Mouse (Mus musculus): Measurements from ENCODE around the gene L3mbtl4. TPM values are rescaled to one million over a fixed set of nuclear protein-coding genes. Genes with fewer than 3 reads are reported as not detected.
A peak's percentile ranks its signal among the peaks of the same experiment; 100 is the strongest.

Gene L3mbtl4
- total and polyA plus RNA-seq, 2 experiments from 2014 or later = 4.3 to 6.2 TPM

- ATAC-seq (no peak), DNase-seq (no peak)
- no peak for TF ChIP-seq CTCF (IDR thresholded peaks at IDR 0.05; ENCODE audit: low read depth)
- Histone ChIP-seq H3K9ac (no peak overlapping the region), H3K4me3 (ENCODE audit: low read depth, low read length) (no peak overlapping the region), H3K4me2 (ENCODE audit: low read depth) (no peak overlapping the region), H3K27ac (ENCODE audit: low read depth, low read length) (no peak overlapping the region), H3K4me1 (ENCODE audit: insufficient read depth) (no peaks in the 10 kb centered on the region), H3K36me3 (ENCODE audit: insufficient read depth) (no peaks in the 10 kb centered on the region), H3K27me3 (ENCODE audit: insufficient read depth, low read length) (no peaks in the 10 kb centered on the region), H3K9me3 (ENCODE audit: low read length) (no peaks in the 10 kb centered on the region)
- WGBS = 89% methylated on average over 6 of the region's 6 CpGs
Measured at GRCm38 (mm10) chr17:68571806-68572205, 298.2 kb downstream of the L3mbtl4 start.

DNA sequence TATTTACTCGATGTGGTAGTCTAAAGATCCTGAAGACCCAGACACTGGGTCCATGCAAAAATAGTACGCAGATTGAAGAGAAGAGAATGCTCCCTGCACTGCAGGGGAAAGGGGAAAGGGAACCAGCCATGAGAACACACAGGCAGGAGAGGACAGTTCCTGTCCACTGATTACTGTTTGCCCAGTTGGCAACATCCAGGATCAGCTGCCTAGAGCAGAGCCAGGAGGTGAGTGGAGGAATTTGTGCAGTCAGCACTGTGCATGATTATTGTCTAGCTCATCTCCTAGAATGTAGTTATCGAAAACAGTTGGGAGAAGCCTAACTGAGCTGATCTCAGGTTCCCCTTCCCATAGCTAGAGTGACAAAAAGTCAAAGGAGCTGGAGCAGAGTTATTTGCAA, 311.6 kb downstream of the L3mbtl4 start:
- 83% methylated on average over 3 of the region's 3 CpGs for WGBS
- ATAC-seq (no peak), DNase-seq (no peak)
- H3K36me3 ChIP-seq (ENCODE audit: insufficient read depth) = no peaks in the 10 kb centered on the region
- H3K27me3 ChIP-seq (ENCODE audit: insufficient read depth, low read length) = no peaks in the 10 kb centered on the region
- H3K9me3 ChIP-seq (ENCODE audit: low read length) = no peaks in the 10 kb centered on the region
- H3K9ac ChIP-seq = no peak overlapping the region
- H3K4me2 ChIP-seq (ENCODE audit: low read depth) = no peak overlapping the region
- no peak overlapping the region for H3K27ac ChIP-seq (ENCODE audit: low read depth, low read length)
- no peak for TF ChIP-seq CTCF (IDR thresholded peaks at IDR 0.05; ENCODE audit: low read depth)
- no peaks in the 10 kb centered on the region for H3K4me1 ChIP-seq (ENCODE audit: insufficient read depth)
- no peak overlapping the region for H3K4me3 ChIP-seq (ENCODE audit: low read depth, low read length)

DNA sequence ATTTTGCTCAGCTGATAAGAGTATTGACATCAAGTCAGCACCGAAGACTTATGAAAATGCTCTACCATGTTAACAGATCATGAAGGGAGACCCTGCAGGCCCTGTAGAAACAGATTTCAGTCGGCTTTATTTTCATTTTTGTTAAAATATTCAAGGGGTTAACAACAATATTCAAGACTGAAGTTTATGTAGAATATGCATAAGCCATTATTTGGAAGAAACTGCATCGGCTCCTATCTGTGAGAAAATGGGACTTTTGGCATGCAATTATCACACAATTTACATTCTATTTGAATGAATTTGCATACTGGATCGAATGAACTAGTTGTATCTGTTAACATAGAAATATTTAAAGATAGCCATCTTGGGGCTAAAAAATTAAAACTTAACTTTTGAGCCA, 318.0 kb downstream of the L3mbtl4 start:
- TF ChIP-seq CTCF (IDR thresholded peaks at IDR 0.05; ENCODE audit: low read depth) = no peak
- Histone ChIP-seq H3K4me2 (ENCODE audit: low read depth) (no peak overlapping the region), H3K9me3 (ENCODE audit: low read length) (no peaks in the 10 kb centered on the region), H3K4me1 (ENCODE audit: insufficient read depth) (no peaks in the 10 kb centered on the region), H3K27ac (ENCODE audit: low read depth, low read length) (no peak overlapping the region), H3K36me3 (ENCODE audit: insufficient read depth) (no peaks in the 10 kb centered on the region), H3K4me3 (ENCODE audit: low read depth, low read length) (no peak overlapping the region), H3K27me3 (ENCODE audit: insufficient read depth, low read length) (no peaks in the 10 kb centered on the region), H3K9ac (no peak overlapping the region)
- WGBS = 36% methylated on average over 4 of the region's 4 CpGs
- peak; percentile 69 for ATAC-seq
- peak; percentile 42 for DNase-seq

- DNase-seq (no peak), ATAC-seq (peak; percentile 29; the same call in 1 of the 2 replicates)
- no peak overlapping the region for H3K27ac ChIP-seq (ENCODE audit: low read depth, low read length)
- no peaks in the 10 kb centered on the region for H3K36me3 ChIP-seq (ENCODE audit: insufficient read depth)
- H3K4me3 ChIP-seq (ENCODE audit: low read depth, low read length) = no peak overlapping the region
- no peaks in the 10 kb centered on the region for H3K27me3 ChIP-seq (ENCODE audit: insufficient read depth, low read length)
- WGBS = 56% methylated on average over 4 of the region's 4 CpGs
- H3K9ac ChIP-seq = no peak overlapping the region
- no peak overlapping the region for H3K4me2 ChIP-seq (ENCODE audit: low read depth)
- no peaks in the 10 kb centered on the region for H3K4me1 ChIP-seq (ENCODE audit: insufficient read depth)
- no peaks in the 10 kb centered on the region for H3K9me3 ChIP-seq (ENCODE audit: low read length)
- TF ChIP-seq CTCF (IDR thresholded peaks at IDR 0.05; ENCODE audit: low read depth) = no peak
Measured at GRCm38 (mm10) chr17:68602744-68603143, 329.1 kb downstream of the L3mbtl4 start.

DNA sequence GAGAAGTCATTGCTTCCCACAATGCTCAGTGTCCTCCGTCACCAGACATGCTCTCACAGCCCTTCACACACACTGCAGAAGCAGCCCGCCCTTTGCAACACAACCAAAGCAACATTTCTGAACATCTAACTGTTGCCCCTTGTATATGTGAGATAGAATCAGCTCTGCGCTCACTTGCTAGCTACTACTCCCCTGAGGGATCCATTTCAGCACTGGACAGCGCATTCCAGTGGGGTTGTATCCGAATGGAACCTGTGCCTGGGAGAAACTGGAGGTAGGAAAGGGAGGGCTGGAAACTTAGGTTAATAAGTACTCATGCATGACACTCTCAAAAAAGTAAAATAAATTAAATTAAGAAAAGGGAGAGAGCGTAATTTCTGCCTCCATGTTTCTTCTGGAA, 334.1 kb downstream of the L3mbtl4 start:
- DNase-seq (no peak), ATAC-seq (no peak)
- no peaks in the 10 kb centered on the region for H3K9me3 ChIP-seq (ENCODE audit: low read length)
- no peaks in the 10 kb centered on the region for H3K4me1 ChIP-seq (ENCODE audit: insufficient read depth)
- no peaks in the 10 kb centered on the region for H3K27me3 ChIP-seq (ENCODE audit: insufficient read depth, low read length)
- H3K36me3 ChIP-seq (ENCODE audit: insufficient read depth) = no peaks in the 10 kb centered on the region
- WGBS = 59% methylated on average over 6 of the region's 6 CpGs
- no peak overlapping the region for H3K27ac ChIP-seq (ENCODE audit: low read depth, low read length)
- H3K4me2 ChIP-seq (ENCODE audit: low read depth) = no peak overlapping the region
- no peak for TF ChIP-seq CTCF (IDR thresholded peaks at IDR 0.05; ENCODE audit: low read depth)
- H3K4me3 ChIP-seq (ENCODE audit: low read depth, low read length) = no peak overlapping the region
- no peak overlapping the region for H3K9ac ChIP-seq

DNA sequence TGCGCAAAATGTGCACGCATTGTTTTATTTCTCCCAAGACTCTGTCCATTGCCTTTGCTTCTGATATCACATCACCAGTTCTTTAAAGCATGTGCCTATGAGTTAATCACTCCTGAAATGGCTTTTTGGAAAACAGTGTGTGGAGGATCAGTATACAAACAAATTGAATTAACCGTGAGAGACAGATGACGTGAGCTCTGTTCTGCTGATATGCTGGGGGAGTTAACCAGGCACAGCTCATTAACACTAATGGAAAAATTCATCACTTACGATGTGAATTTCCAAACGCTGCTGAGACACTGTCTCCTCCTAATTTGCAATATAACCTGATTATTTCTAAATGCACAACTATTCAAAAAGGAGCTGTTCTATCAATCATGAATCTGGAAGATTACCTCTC, 337.6 kb downstream of the L3mbtl4 start:
- Histone ChIP-seq H3K9me3 (ENCODE audit: low read length) (no peaks in the 10 kb centered on the region), H3K4me1 (ENCODE audit: insufficient read depth) (no peaks in the 10 kb centered on the region), H3K9ac (no peak overlapping the region), H3K4me3 (ENCODE audit: low read depth, low read length) (no peak overlapping the region), H3K27me3 (ENCODE audit: insufficient read depth, low read length) (no peaks in the 10 kb centered on the region), H3K4me2 (ENCODE audit: low read depth) (no peak overlapping the region), H3K27ac (ENCODE audit: low read depth, low read length) (no peak overlapping the region), H3K36me3 (ENCODE audit: insufficient read depth) (no peaks in the 10 kb centered on the region)
- TF ChIP-seq CTCF (IDR thresholded peaks at IDR 0.05; ENCODE audit: low read depth) = no peak
- peak; percentile 60; the same call in 1 of the 2 replicates for ATAC-seq
- no peak for DNase-seq
- 49% methylated on average over 6 of the region's 6 CpGs for WGBS

- WGBS = 84% methylated on average over 4 of the region's 4 CpGs
- H3K36me3 ChIP-seq (ENCODE audit: insufficient read depth) = no peaks in the 10 kb centered on the region
- H3K27me3 ChIP-seq (ENCODE audit: insufficient read depth, low read length) = no peaks in the 10 kb centered on the region
- H3K9ac ChIP-seq = no peak overlapping the region
- no peaks in the 10 kb centered on the region for H3K4me1 ChIP-seq (ENCODE audit: insufficient read depth)
- no peak overlapping the region for H3K27ac ChIP-seq (ENCODE audit: low read depth, low read length)
- H3K9me3 ChIP-seq (ENCODE audit: low read length) = no peaks in the 10 kb centered on the region
- H3K4me3 ChIP-seq (ENCODE audit: low read depth, low read length) = no peak overlapping the region
- H3K4me2 ChIP-seq (ENCODE audit: low read depth) = no peak overlapping the region
- TF ChIP-seq CTCF (IDR thresholded peaks at IDR 0.05; ENCODE audit: low read depth) = no peak
- no peak for ATAC-seq
- DNase-seq = no peak
Measured at GRCm38 (mm10) chr17:68625281-68625680, 351.7 kb downstream of the L3mbtl4 start.
